Mouse (Mus musculus): ENCODE measurements at regions not wholly inside any gene's neighbourhood (a gene's known extent, or its start where the extent isn't known, plus 50 kb on each side); places are given as distances from the start of the nearest gene placed in this dataset.

DNA sequence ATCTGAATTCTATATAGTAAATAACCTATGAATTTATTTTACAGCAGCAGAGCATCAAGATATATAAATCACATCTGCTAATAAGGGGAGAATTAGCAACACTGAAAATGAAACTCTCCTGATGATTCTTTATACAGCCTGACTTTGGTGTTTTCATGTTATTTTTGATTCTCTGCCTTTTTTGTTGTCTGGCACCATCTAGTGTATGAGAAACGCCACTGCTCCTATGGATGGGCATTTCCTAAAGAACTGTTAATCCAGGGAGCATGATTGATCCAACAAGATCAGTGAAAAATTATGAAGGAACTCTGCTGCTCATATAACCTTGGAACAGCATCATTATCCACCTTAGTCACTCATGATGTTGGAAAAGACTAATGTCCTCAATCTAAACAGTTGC, 59.3 kb upstream of the Herc3 start:
- H3K27ac ChIP-seq (ENCODE audit: insufficient read depth, low read depth, low read length, poor library complexity, severe bottlenecking), result no peak overlapping the region
- no peak overlapping the region for H3K9ac ChIP-seq (ENCODE audit: insufficient read depth, low read depth, low read length, poor library complexity, severe bottlenecking)
- in situ Hi-C loops (cut with MboI; ENCODE audit: low sequenced_read_pairs in 2 of 2, unreplicated experiment in 2 of 2), result loop anchor here in 1 of 2 experiments (10.0 kb wide), 1 partner anchor 167 kb away; no protein-coding TSS in a partner anchor
- H3K36me3 ChIP-seq (ENCODE audit: control insufficient read depth, insufficient read depth, low read length, poor library complexity, severe bottlenecking), result no peaks in the 10 kb centered on the region
- no peaks in the 10 kb centered on the region for H3K9me3 ChIP-seq (ENCODE audit: control insufficient read depth, insufficient read depth, low read depth, low read length)
- TF ChIP-seq CHD2 (IDR thresholded peaks at IDR 0.05; ENCODE audit: low read depth, low read length) (no peak), MAFK (IDR thresholded peaks at IDR 0.05; ENCODE audit: insufficient read depth, low read depth, low read length) (no peak), ZNF384 (IDR thresholded peaks at IDR 0.05; ENCODE audit: low read depth, low read length) (no peak), HCFC1 (IDR thresholded peaks at IDR 0.05; ENCODE audit: borderline replicate concordance, insufficient read depth, low read length) (no peak), ZC3H11A (IDR thresholded peaks at IDR 0.05; ENCODE audit: borderline replicate concordance, low read depth, low read length) (peak; percentile 83; the same call in 1 of the 2 replicates)
- no peak overlapping the region for H3K4me3 ChIP-seq (ENCODE audit: insufficient read depth in 1 of 2, low read depth in 1 of 2, low read length in 2 of 2, poor library complexity in 1 of 2, severe bottlenecking in 1 of 2)
- DNase-seq (ENCODE audit: low read depth, low spot score), result peak; percentile 34
- H3K4me1 ChIP-seq (ENCODE audit: control insufficient read depth in 2 of 2, insufficient read depth in 2 of 2, low read length in 2 of 2, poor library complexity in 1 of 2), result no peaks in the 10 kb centered on the region

Data from ES-E14 (cell line).